Mouse (Mus musculus) liver, embryonic 13.5 days (tissue): ENCODE measurements around the gene Arid1b. TPM values are rescaled to one million over a fixed set of nuclear protein-coding genes. Genes with fewer than 3 reads are reported as not detected.
A peak's percentile ranks its signal among the peaks of the same experiment; 100 is the strongest.

ENCODE experiments used
- ATAC-seq: fragments of 200-750 bp; cut with Nextera tagmentation; 2 replicates; pipeline ENCODE4 v1.8.0; 2017; ENCODE audit warnings: low read depth, mild to moderate bottlenecking, moderate number of reproducible peaks, moderate library complexity
- DNase-seq: peaks from one replicate; pipeline ENCODE4 v3.0.0; 2022
- H3K27ac ChIP-seq: fragments of 300-500 bp; sonication (generic); 2 replicates; pipeline ENCODE4 v1.5.1; 2015; ENCODE audit warnings: moderate library complexity, mild to moderate bottlenecking, inconsistent platforms
- H3K27me3 ChIP-seq: fragments of 300-500 bp; sonication (generic); 2 replicates; pipeline ENCODE4 v1.6.1; 2015; ENCODE audit warnings: mild to moderate bottlenecking, inconsistent platforms
- H3K36me3 ChIP-seq: fragments of 300-500 bp; sonication (generic); 2 replicates; pipeline ENCODE4 v1.6.1; 2015; ENCODE audit warnings: mild to moderate bottlenecking, inconsistent platforms
- H3K4me1 ChIP-seq: fragments of 300-500 bp; sonication (generic); replicated peaks from 2 replicates; pipeline ENCODE4 v1.6.1; 2015; ENCODE audit warnings: inconsistent platforms
- H3K4me2 ChIP-seq: fragments of 300-500 bp; sonication (generic); 2 replicates; pipeline ENCODE4 v1.6.1; 2015; ENCODE audit warnings: inconsistent platforms, mild to moderate bottlenecking, moderate library complexity
- H3K4me3 ChIP-seq: fragments of 300-500 bp; sonication (generic); replicated peaks from 2 replicates; pipeline ENCODE4 v1.5.1; 2015; ENCODE audit warnings: mild to moderate bottlenecking, inconsistent platforms
- H3K9ac ChIP-seq: fragments of 300-500 bp; sonication (generic); 2 replicates; pipeline ENCODE4 v1.6.1; 2015; ENCODE audit warnings: mild to moderate bottlenecking, inconsistent platforms
- H3K9me3 ChIP-seq: fragments of 300-500 bp; sonication (generic); replicated peaks from 2 replicates; pipeline ENCODE4 v1.6.1; 2016; ENCODE audit warnings: inconsistent platforms
- WGBS: fragments of 180-500 bp; shearing (Covaris S2); methylation state at CpG from one replicate; pipeline ENCODE4 v1.1.7; 2015; ENCODE audit not compliant: insufficient replicate concordance; 5-methylcytosine and 5-hydroxymethylcytosine counted together
- polyA plus RNA-seq: library from polyadenylated mRNA; unstranded; fragments of >200 nt; fragmentation: Nextera tagmentation; extraction: Ambion mirVana; gene quantifications from 2 replicates; pipeline ENCODE4 v1.2.1, GENCODE M21; 2015

Arid1b gene
- polyA plus RNA-seq, 1 experiment from 2014 or later: 2.0 TPM

DNA sequence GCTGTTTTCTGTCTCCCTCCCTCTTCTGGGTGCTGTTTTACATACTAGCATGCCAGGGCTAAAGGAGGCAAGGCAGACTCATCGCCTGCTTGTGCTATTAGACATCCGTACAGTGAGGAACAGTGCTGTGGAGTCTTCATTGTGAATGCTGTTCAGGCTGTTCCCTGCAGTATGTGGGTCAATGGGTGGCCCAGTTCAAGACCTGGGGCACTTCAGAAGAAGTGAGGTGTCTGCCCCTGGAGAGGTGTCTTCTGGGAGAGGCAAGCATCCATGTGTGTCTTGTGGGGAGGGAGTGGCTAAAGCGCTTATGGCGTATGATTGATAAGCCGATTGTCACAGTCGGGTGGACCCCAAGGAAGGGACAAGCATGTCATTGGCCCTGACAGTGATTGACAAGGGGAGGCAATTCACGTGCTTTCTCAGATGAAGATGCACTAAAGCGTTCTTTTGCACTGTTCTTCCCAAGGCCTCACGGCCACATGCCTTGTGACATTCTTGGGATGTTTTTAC lies 65.0 kb downstream of the Arid1b start:
- no peaks in the 10 kb centered on the region for H3K36me3 ChIP-seq
- WGBS: 54% methylated on average over 9 of the region's 9 CpGs
- no peaks in the 10 kb centered on the region for H3K27me3 ChIP-seq
- no peak overlapping the region for H3K9ac ChIP-seq
- DNase-seq (peak; percentile 16), ATAC-seq (peak; percentile 59)
- no peak overlapping the region for H3K4me3 ChIP-seq
- no peaks in the 10 kb centered on the region for H3K9me3 ChIP-seq
- no peak overlapping the region for H3K4me2 ChIP-seq
- peaks cover 76% of the 10 kb centered on the region for H3K4me1 ChIP-seq
- H3K27ac ChIP-seq: no peak overlapping the region

GRCm38 (mm10) chr17:5060515-5061084 lies 66.5 kb downstream of the Arid1b start:
- WGBS: 65% methylated on average over 5 of the region's 5 CpGs
- H3K27me3 ChIP-seq: no peaks in the 10 kb centered on the region
- no peak overlapping the region for H3K4me3 ChIP-seq
- H3K27ac ChIP-seq: peak overlapping the region; percentile 11; the same call in 1 of the 2 replicates
- no peak overlapping the region for H3K9ac ChIP-seq
- H3K4me1 ChIP-seq: peaks cover 75% of the 10 kb centered on the region
- DNase-seq: no peak
- H3K9me3 ChIP-seq: no peaks in the 10 kb centered on the region
- no peak overlapping the region for H3K4me2 ChIP-seq
- H3K36me3 ChIP-seq: no peaks in the 10 kb centered on the region
- no peak for ATAC-seq

DNA sequence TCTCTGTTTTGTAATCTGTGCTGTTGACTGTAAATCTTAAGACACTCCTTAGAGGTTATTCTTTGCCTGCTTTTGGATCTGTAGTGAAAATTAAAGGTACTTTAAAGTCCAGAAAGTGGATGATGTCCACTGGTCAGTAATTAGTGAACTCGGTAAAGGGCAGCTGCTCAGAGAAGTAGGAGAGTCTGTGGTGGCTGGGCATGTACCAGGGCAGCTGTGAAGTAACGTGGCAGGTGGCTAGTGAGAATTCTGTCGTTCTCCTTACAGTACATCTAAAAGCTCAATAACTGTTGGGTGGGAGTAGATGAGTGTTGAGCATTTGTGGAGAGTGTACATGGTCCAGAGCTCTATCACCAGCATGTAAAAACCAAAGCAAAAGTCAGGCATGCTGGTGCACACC lies 67.1 kb downstream of the Arid1b start:
- Histone ChIP-seq H3K36me3 (no peaks in the 10 kb centered on the region), H3K4me3 (no peak overlapping the region), H3K9ac (no peak overlapping the region), H3K9me3 (no peaks in the 10 kb centered on the region), H3K27me3 (no peaks in the 10 kb centered on the region), H3K4me1 (peaks cover 70% of the 10 kb centered on the region), H3K27ac (no peak overlapping the region), H3K4me2 (no peak overlapping the region)
- ATAC-seq: no peak
- WGBS: 66% methylated on average over 3 of the region's 3 CpGs
- DNase-seq: no peak

DNA sequence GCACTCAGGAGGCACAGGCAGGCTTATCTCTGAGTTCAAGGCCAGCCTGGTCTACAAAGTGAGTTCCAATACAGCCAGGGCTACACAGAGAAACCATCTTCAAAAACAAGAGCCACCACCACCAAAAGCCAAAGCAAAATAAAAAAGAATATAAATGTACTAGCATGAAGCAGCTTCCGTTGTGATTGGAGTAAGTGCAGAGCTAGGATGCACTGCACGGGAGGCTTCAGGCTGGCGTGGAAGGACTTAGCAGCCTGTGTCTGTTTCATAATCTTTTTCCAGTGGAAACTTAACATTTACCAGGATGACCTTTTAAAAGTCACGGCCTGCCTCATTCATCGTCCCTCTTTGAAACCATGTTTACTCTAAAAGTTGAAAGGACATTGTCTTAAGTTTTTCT lies 67.5 kb downstream of the Arid1b start:
- H3K4me3 ChIP-seq: no peak overlapping the region
- DNase-seq: no peak
- H3K9me3 ChIP-seq: no peaks in the 10 kb centered on the region
- H3K4me1 ChIP-seq: peaks cover 68% of the 10 kb centered on the region
- no peaks in the 10 kb centered on the region for H3K36me3 ChIP-seq
- H3K27me3 ChIP-seq: no peaks in the 10 kb centered on the region
- WGBS: 78% methylated on average over 5 of the region's 5 CpGs
- no peak for ATAC-seq
- no peak overlapping the region for H3K27ac ChIP-seq
- H3K9ac ChIP-seq: no peak overlapping the region
- no peak overlapping the region for H3K4me2 ChIP-seq

- Histone ChIP-seq H3K4me1 (peaks cover 67% of the 10 kb centered on the region), H3K4me2 (no peak overlapping the region), H3K27me3 (no peaks in the 10 kb centered on the region), H3K9me3 (no peaks in the 10 kb centered on the region), H3K4me3 (no peak overlapping the region), H3K36me3 (no peaks in the 10 kb centered on the region), H3K27ac (no peak overlapping the region), H3K9ac (no peak overlapping the region)
- no peak for ATAC-seq
- DNase-seq: no peak
- WGBS: 57% methylated on average over 9 of the region's 9 CpGs
These were observed 69.5 kb downstream of the Arid1b start for GRCm38 (mm10) chr17:5063471-5064176.

DNA sequence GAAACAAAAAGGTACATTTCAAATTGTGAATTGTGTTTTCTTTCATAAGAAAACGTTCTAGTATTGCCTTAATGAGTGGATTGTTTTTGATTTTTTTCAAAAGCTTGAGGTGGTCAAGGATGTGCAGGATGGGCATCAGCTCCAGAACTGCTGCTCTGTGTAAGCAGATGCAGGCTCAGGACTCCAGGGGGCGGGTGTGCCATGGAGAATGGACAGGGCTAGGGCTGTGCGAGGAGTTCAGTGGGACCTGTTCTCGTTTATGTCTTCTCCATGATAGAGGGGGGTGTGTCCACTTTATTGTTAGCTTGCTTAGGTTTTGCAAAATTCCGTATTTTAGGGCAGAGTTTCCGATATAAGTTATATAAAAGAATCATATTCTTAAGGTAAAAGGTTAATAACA lies 70.6 kb downstream of the Arid1b start:
- no peaks in the 10 kb centered on the region for H3K36me3 ChIP-seq
- WGBS: 62% methylated on average over 6 of the region's 6 CpGs
- H3K9ac ChIP-seq: no peak overlapping the region
- H3K27me3 ChIP-seq: no peaks in the 10 kb centered on the region
- H3K27ac ChIP-seq: no peak overlapping the region
- no peak overlapping the region for H3K4me2 ChIP-seq
- DNase-seq: peak; percentile 17
- H3K9me3 ChIP-seq: no peaks in the 10 kb centered on the region
- no peak overlapping the region for H3K4me3 ChIP-seq
- H3K4me1 ChIP-seq: peaks cover 67% of the 10 kb centered on the region
- 0 out of 2 replicates have a peak, but pooled peaks have one; percentile 53 for ATAC-seq

DNA sequence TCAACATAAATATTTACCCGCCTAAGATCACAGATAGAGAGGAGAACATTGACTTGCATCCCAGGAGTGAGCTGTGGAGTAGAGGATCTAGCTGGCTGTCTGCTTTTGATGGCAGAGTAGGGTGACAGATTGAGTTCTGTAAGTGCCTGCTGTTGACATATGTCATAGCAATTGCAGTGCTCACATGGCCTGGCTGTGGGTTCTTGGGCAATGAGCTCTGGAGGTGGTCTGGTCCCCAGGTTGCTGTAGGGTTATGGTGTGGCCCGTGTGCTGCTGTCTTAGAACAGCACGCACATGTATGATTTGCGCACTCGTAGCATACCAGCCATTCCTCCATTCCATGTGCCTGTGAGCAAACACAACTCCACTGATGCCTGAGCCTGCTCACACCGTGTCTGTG lies 71.1 kb downstream of the Arid1b start:
- Histone ChIP-seq H3K4me3 (no peak overlapping the region), H3K4me1 (peaks cover 67% of the 10 kb centered on the region), H3K9me3 (no peaks in the 10 kb centered on the region), H3K27me3 (no peaks in the 10 kb centered on the region), H3K9ac (no peak overlapping the region), H3K27ac (no peak overlapping the region; the same call in 1 of the 2 replicates), H3K36me3 (no peaks in the 10 kb centered on the region), H3K4me2 (no peak overlapping the region)
- no peak for DNase-seq
- WGBS: 85% methylated on average over 6 of the region's 6 CpGs
- no peak for ATAC-seq

DNA sequence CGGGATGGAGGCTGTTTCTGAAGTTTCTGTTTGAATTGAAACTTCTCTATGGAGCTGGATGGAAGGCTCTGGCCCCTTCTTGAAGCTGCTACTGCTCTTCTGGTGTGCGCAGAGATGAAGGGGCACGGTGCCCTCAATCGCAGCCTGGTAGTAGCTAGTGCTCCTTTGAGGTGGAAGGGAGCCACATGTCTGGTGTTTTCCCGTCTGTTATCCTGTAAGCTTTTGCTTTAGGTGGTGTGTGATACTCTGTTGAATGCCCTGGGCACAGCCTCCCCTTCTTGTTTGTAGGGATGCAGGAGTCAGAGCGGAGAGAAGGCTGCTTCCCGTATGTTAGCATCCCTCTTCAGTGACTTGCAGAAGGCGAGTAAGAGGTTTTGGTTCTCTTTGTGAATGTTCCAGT lies 72.7 kb downstream of the Arid1b start:
- H3K4me1 ChIP-seq: peaks cover 68% of the 10 kb centered on the region
- no peak overlapping the region for H3K27ac ChIP-seq
- no peak overlapping the region for H3K9ac ChIP-seq

DNA sequence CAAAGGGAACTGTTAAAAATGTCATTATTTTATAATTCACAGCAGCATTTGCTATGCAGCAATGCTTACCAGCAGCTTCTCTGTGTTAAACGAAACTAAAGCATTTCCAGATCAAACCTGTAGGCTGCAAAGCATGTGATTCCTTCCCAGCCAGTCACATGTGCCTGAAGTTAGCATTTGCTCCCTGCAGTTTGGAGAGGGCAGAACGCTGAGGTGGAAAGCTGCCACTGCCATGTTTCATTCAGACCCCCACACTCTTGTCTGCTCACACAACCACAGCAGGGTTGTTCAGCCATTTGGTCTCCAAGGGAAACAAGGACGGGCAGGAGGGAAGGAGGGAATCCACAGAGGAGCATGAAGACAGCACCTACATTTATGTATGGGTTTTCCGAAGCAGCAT lies 73.1 kb downstream of the Arid1b start:
- Histone ChIP-seq H3K9me3 (no peaks in the 10 kb centered on the region), H3K4me2 (no peak overlapping the region), H3K4me3 (no peak overlapping the region), H3K36me3 (no peaks in the 10 kb centered on the region), H3K27ac (no peak overlapping the region), H3K4me1 (peaks cover 70% of the 10 kb centered on the region), H3K9ac (no peak overlapping the region), H3K27me3 (no peaks in the 10 kb centered on the region)
- ATAC-seq: no peak
- 63% methylated on average over 4 of the region's 4 CpGs for WGBS
- no peak for DNase-seq

More for the DNA sequence above, 72.7 kb downstream of the Arid1b start:
- DNase-seq (no peak), ATAC-seq (no peak)
- Histone ChIP-seq H3K27me3 (no peaks in the 10 kb centered on the region), H3K9me3 (no peaks in the 10 kb centered on the region), H3K36me3 (no peaks in the 10 kb centered on the region), H3K4me2 (no peak overlapping the region), H3K4me3 (no peak overlapping the region)
- 81% methylated on average over 8 of the region's 8 CpGs for WGBS

GRCm38 (mm10) chr17:5070399-5070798 lies 76.3 kb downstream of the Arid1b start:
- ATAC-seq: peak; percentile 82
- Histone ChIP-seq H3K27ac (peak overlapping the region; percentile 52), H3K9me3 (no peaks in the 10 kb centered on the region), H3K4me3 (no peak overlapping the region), H3K36me3 (no peaks in the 10 kb centered on the region), H3K4me2 (no peak overlapping the region), H3K9ac (peak overlapping the region; percentile 33; the same call in 1 of the 2 replicates), H3K27me3 (no peaks in the 10 kb centered on the region), H3K4me1 (peaks cover 76% of the 10 kb centered on the region)
- WGBS: 35% methylated on average over 3 of the region's 3 CpGs
- no peak for DNase-seq

- ATAC-seq (no peak), DNase-seq (no peak)
- Histone ChIP-seq H3K4me1 (peaks cover 70% of the 10 kb centered on the region), H3K27me3 (no peaks in the 10 kb centered on the region), H3K9ac (no peak overlapping the region), H3K9me3 (no peaks in the 10 kb centered on the region), H3K36me3 (no peaks in the 10 kb centered on the region), H3K27ac (no peak overlapping the region), H3K4me3 (no peak overlapping the region), H3K4me2 (no peak overlapping the region)
- WGBS: 65% methylated on average over 4 of the region's 4 CpGs
These were observed 78.4 kb downstream of the Arid1b start for GRCm38 (mm10) chr17:5072539-5072938.
